Mouse (Mus musculus): ENCODE results near the gene Ly6f. TPM values are rescaled to one million over a fixed set of nuclear protein-coding genes. Genes with fewer than 3 reads are reported as not detected.

Gene Ly6f
- not detected in 2 replicates for polyA plus RNA-seq (2012)

DNA sequence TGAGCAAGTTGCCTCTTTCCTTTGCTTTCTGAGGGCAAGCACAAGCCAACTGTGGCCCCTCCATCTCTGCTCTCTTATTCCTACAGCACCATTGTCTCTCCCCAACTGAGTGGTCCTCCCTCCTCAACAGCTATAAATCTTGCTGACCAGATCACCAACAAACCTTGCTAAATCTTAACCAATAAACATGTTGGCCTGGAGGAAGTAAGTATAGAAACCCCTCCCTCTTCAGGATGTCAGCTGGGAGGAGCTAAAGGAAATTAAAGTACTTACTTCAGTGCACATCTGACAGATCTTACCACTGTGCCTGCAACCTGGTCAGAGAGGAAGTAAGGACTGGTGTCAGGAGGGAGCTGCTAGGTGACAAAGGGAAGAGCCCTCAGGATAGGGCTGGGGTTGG lies at the start of gene Ly6f:
Gene Ly6f (plus strand): TSS at position 301 of the 400 bp plus-strand sequence.
- Histone ChIP-seq H3K4me3 (replicated peaks) (no peak within 1 kb of the TSS), H3K9me3 (ENCODE audit: control insufficient read depth, low read length) (no peaks in the 10 kb centered on the region), H3K4me1 (ENCODE audit: control insufficient read depth) (no peaks in the 10 kb centered on the region), H3K36me3 (ENCODE audit: control insufficient read depth) (no peaks in the 10 kb centered on the region), H3K27me3 (ENCODE audit: control insufficient read depth) (no peaks in the 10 kb centered on the region)
- TF ChIP-seq TAL1 (IDR thresholded peaks at IDR 0.05; ENCODE audit: low read length) (no peak), GATA1 (IDR thresholded peaks at IDR 0.05; ENCODE audit: low read length) (no peak)

DNA sequence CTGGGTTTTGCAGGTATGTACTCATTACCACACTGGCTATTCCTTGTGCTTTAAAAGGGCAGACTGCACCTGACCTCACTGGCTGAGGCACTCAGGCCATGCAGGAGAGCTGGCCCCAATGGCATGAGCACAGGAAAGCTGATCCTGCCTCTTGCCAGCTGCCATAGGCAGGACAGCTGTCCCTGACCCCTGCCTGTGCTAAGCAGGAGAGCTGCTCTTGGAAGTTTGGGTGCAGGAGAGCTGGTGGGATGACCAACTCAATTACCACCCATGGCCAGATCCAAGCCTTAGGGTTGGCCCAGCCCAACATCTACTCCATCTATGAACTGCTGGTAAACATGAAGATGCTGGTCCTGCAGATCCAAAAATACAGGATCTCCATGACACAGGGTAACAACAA lies 46.3 kb upstream of the Ly6f start:
- no peak overlapping the region for H3K4me3 ChIP-seq (replicated peaks)
- no peaks in the 10 kb centered on the region for H3K4me1 ChIP-seq (ENCODE audit: control insufficient read depth)
- H3K36me3 ChIP-seq (ENCODE audit: control insufficient read depth): no peaks in the 10 kb centered on the region
- no peaks in the 10 kb centered on the region for H3K27me3 ChIP-seq (ENCODE audit: control insufficient read depth)
- TF ChIP-seq TAL1 (IDR thresholded peaks at IDR 0.05; ENCODE audit: low read length) (no peak), GATA1 (IDR thresholded peaks at IDR 0.05; ENCODE audit: low read length) (no peak)
- H3K9me3 ChIP-seq (ENCODE audit: control insufficient read depth, low read length): peaks cover 3% of the 10 kb centered on the region; the same call in 1 of the 2 replicates

DNA sequence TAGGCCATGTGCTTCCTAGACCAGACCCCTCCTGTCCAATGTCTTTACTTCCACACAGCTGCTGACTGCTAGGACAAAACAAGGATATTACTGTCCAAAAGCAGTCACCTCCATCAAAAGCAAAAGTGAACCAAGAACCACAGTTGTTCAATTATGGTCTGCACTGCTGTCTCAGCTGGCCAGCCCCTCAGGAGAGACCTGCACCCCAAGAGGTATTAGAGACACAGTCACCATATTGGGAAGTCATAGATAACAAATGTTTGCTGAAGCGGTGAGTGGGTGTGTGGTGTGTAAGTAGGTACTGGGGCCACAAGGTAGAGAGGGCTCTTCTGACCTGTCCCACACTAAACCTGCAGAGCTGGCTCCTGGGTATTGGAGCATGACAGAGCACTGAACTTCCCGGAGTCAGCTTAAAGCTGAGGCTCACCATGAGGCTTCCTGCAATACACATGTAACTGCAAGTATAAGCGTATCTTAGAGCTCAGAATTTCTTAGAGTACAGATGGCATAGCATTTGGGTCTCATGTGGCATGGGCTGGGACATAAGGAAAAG lies 30.4 kb upstream of the Ly6f start:
- no peak overlapping the region for H3K4me3 ChIP-seq (replicated peaks)
- no peaks in the 10 kb centered on the region for H3K27me3 ChIP-seq (ENCODE audit: control insufficient read depth)
- TF ChIP-seq TAL1 (IDR thresholded peaks at IDR 0.05; ENCODE audit: low read length): no peak
- TF ChIP-seq GATA1 (IDR thresholded peaks at IDR 0.05; ENCODE audit: low read length): no peak
- no peaks in the 10 kb centered on the region for H3K9me3 ChIP-seq (ENCODE audit: control insufficient read depth, low read length)
- H3K4me1 ChIP-seq (ENCODE audit: control insufficient read depth): no peaks in the 10 kb centered on the region
- H3K36me3 ChIP-seq (ENCODE audit: control insufficient read depth): no peaks in the 10 kb centered on the region

- no peak overlapping the region for H3K4me3 ChIP-seq (replicated peaks)
- TF ChIP-seq GATA1 (IDR thresholded peaks at IDR 0.05; ENCODE audit: low read length) (no peak), TAL1 (IDR thresholded peaks at IDR 0.05; ENCODE audit: low read length) (no peak)
- H3K36me3 ChIP-seq (ENCODE audit: control insufficient read depth): no peaks in the 10 kb centered on the region
- no peaks in the 10 kb centered on the region for H3K4me1 ChIP-seq (ENCODE audit: control insufficient read depth)
- H3K9me3 ChIP-seq (ENCODE audit: control insufficient read depth, low read length): no peaks in the 10 kb centered on the region
- H3K27me3 ChIP-seq (ENCODE audit: control insufficient read depth): no peaks in the 10 kb centered on the region
Observed at GRCm38 (mm10) chr15:75240558-75240957, 27.7 kb upstream of the Ly6f start.

DNA sequence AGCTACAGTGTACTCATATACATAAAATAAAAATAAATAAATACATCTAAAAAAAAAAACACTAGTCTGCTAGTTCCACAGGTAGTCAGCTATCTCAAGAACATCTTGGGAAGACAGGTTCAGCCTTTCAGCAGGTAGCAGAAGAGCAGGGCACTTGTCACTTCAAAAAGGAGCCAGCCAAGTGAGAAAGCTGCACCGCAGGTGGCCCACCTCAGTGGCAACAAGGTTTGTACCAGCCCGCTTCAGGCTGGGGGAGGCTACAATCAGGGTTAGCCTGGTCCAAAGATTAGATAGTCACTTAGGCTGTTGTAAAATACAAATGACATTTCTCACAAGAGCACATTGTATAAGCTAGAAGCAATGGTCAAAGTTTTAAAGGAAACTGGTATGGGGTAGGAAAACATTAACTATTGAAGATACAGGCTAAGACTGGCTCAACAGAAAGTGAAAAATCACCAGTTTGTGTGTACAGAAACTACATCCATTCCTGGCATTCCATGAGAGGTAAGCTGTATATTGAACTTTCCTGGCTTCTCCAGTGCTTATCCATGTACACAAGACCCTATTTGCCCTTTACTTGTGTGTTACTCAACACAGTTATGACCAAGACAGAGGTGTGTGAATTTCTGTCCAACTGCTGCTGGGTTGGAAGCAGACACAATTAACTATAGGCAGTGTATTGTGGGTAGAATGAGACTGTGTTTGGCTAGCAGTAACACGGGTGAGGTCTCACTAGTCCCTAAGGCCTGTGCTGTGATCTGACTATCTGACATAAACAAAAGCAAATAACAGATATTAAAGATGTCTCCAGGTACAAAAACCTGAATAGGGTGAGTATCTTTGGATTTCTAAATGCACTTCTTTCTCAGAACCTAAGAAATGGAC lies 25.2 kb upstream of the Ly6f start:
- no peaks in the 10 kb centered on the region for H3K36me3 ChIP-seq (ENCODE audit: control insufficient read depth)
- TF ChIP-seq GATA1 (IDR thresholded peaks at IDR 0.05; ENCODE audit: low read length) (no peak), TAL1 (IDR thresholded peaks at IDR 0.05; ENCODE audit: low read length) (no peak)
- H3K27me3 ChIP-seq (ENCODE audit: control insufficient read depth): no peaks in the 10 kb centered on the region
- H3K9me3 ChIP-seq (ENCODE audit: control insufficient read depth, low read length): no peaks in the 10 kb centered on the region
- no peaks in the 10 kb centered on the region for H3K4me1 ChIP-seq (ENCODE audit: control insufficient read depth)
- H3K4me3 ChIP-seq (replicated peaks): no peak overlapping the region

- Histone ChIP-seq H3K9me3 (ENCODE audit: control insufficient read depth, low read length) (no peaks in the 10 kb centered on the region), H3K27me3 (ENCODE audit: control insufficient read depth) (no peaks in the 10 kb centered on the region), H3K4me3 (replicated peaks) (no peak overlapping the region), H3K36me3 (ENCODE audit: control insufficient read depth) (no peaks in the 10 kb centered on the region), H3K4me1 (ENCODE audit: control insufficient read depth) (no peaks in the 10 kb centered on the region)
- TF ChIP-seq TAL1 (IDR thresholded peaks at IDR 0.05; ENCODE audit: low read length) (no peak), GATA1 (IDR thresholded peaks at IDR 0.05; ENCODE audit: low read length) (no peak)
Observed at GRCm38 (mm10) chr15:75254671-75255070, 13.6 kb upstream of the Ly6f start.

DNA sequence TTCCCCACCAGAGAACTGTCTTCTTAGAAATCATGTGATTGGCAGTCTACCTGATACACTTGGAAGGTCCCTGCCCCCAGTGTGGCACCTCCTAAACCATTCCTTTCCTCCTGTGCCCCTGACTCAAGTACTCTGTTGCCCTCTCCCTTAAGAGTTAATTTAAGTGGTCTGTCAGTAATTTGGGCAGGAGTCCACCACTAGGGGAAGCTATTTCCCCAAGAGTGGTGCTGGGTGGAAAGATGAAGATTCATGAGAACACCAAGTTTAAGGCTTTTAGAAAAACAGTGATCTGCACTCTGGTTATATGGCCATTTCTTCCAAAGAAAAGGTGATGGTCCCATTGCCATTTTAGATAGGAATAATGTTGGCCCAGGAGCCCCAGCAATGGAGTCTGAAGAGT lies 2.4 kb upstream of the Ly6f start:
- Histone ChIP-seq H3K9me3 (ENCODE audit: control insufficient read depth, low read length) (no peaks in the 10 kb centered on the region), H3K4me3 (replicated peaks) (no peak overlapping the region), H3K4me1 (ENCODE audit: control insufficient read depth) (no peaks in the 10 kb centered on the region), H3K27me3 (ENCODE audit: control insufficient read depth) (no peaks in the 10 kb centered on the region), H3K36me3 (ENCODE audit: control insufficient read depth) (no peaks in the 10 kb centered on the region)
- TF ChIP-seq TAL1 (IDR thresholded peaks at IDR 0.05; ENCODE audit: low read length) (no peak), GATA1 (IDR thresholded peaks at IDR 0.05; ENCODE audit: low read length) (no peak)

DNA sequence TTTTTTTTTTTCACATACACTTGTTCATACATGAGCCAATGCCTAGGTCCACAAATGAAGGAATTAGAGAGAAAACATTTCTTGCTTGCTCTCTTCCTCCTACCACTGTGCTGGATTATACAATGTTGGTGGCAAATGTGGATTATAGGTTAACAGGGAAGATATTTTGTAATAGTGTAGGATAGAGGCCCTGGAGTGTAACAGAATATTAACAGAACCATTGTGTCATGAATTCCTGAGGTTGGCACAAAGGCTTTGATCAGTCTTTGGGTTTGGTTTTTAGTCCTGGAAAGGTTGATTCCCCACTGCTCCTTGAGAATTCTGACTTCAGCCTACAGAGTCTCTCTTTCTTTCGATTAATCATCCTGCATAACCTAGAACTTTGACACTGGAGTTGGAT lies 1.6 kb upstream of the Ly6f start:
- Histone ChIP-seq H3K4me3 (replicated peaks) (no peak overlapping the region), H3K27me3 (ENCODE audit: control insufficient read depth) (no peaks in the 10 kb centered on the region), H3K4me1 (ENCODE audit: control insufficient read depth) (no peaks in the 10 kb centered on the region), H3K36me3 (ENCODE audit: control insufficient read depth) (no peaks in the 10 kb centered on the region), H3K9me3 (ENCODE audit: control insufficient read depth, low read length) (no peaks in the 10 kb centered on the region)
- TF ChIP-seq GATA1 (IDR thresholded peaks at IDR 0.05; ENCODE audit: low read length) (no peak), TAL1 (IDR thresholded peaks at IDR 0.05; ENCODE audit: low read length) (no peak)

DNA sequence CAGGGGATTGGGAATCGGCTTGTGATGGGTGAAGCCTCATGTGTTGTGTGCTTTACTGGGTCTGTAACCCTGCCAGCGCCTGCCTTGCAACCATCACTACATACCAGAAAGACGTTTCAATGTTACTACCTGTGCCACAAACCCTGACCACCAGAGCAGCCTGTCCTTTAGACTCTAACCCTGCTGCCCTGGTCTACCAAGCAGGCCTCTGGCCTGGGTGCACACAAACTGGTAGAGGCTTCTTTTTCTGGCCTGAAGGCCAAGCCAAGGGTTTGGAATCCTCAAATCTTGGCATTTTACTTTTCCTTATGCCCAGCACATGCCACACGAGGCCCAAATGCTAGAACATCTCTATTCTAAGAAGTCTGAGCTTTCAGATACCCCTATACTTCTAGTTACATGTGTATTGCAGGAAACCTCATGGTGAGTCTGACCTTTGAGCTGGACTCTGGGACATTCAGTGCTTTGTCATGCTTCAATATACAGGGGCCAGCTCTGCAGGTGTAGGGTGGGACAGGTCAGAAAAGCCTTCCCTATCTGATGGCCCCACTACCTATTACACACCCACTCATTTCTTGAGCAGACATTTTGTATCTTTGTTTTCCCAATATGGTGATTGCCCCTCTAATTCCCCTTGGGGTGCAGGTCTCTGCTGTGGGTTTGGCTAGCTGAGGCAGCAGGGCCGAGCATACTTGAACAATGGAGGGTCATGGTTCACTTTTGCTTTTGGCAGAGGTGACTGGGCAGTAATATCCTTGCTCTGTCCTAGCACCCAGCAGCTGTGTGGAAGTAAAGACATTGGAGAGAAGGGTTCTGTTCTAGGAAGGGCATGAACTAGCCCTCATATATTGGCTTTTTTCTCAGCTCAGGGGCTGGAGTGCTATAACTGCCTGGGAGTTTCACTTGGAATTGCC lies 952 bp downstream of the Ly6f start:
- H3K9me3 ChIP-seq (ENCODE audit: control insufficient read depth, low read length): no peaks in the 10 kb centered on the region
- H3K36me3 ChIP-seq (ENCODE audit: control insufficient read depth): no peaks in the 10 kb centered on the region
- H3K27me3 ChIP-seq (ENCODE audit: control insufficient read depth): no peaks in the 10 kb centered on the region
- no peaks in the 10 kb centered on the region for H3K4me1 ChIP-seq (ENCODE audit: control insufficient read depth)
- H3K4me3 ChIP-seq (replicated peaks): no peak overlapping the region
- TF ChIP-seq TAL1 (IDR thresholded peaks at IDR 0.05; ENCODE audit: low read length): no peak
- TF ChIP-seq GATA1 (IDR thresholded peaks at IDR 0.05; ENCODE audit: low read length): no peak
